Mouse (Mus musculus) MEL (cell line): ENCODE results near the gene Olfr994. TPM values are rescaled to one million over a fixed set of nuclear protein-coding genes. Genes with fewer than 3 reads are reported as not detected.

Experiments used
- DNase-seq: peaks from one replicate; pipeline ENCODE4 v3.0.0; 2011; ENCODE audit warnings: low read depth, low spot score
- H3K27ac ChIP-seq: 2 replicates; pipeline ENCODE4 v1.5.1; 2012; ENCODE audit warnings: low read depth, mild to moderate bottlenecking, control low read depth, low read length, moderate library complexity; ENCODE audit not compliant: control insufficient read depth
- H3K27me3 ChIP-seq, 2 experiments: fragments of 150-350 bp in 1 of 2; sonication (generic) in 1 of 2; 2 replicates each; pipeline ENCODE4 v1.6.1; 2012; ENCODE audit warnings: low read length in 2 of 2, mild to moderate bottlenecking in 2 of 2, improper control_type of control experiment in 1 of 2, moderate library complexity in 1 of 2; ENCODE audit not compliant: insufficient read depth in 2 of 2, control insufficient read depth in 1 of 2
- H3K36me3 ChIP-seq, 2 experiments: 2 replicates each; pipeline ENCODE4 v1.6.1; 2012 to 2014; ENCODE audit warnings: low read length in 2 of 2, improper control_type of control experiment in 1 of 2, inconsistent platforms in 1 of 2, mild to moderate bottlenecking in 1 of 2; ENCODE audit not compliant: insufficient read depth in 2 of 2, control insufficient read depth in 1 of 2
- H3K4me1 ChIP-seq, 2 experiments: fragments of 150-350 bp in 1 of 2; sonication (generic) in 1 of 2; 2 replicates each; pipeline ENCODE4 v1.6.1; 2012; ENCODE audit warnings: low read length in 2 of 2, improper control_type of control experiment in 1 of 2, mild to moderate bottlenecking in 1 of 2; ENCODE audit not compliant: insufficient read depth in 2 of 2, control insufficient read depth in 1 of 2
- H3K4me3 ChIP-seq, 2 experiments: fragments of 150-350 bp in 1 of 2; sonication (generic) in 1 of 2; 2 replicates each; pipeline ENCODE4 v1.5.1; 2012; ENCODE audit warnings: low read depth in 2 of 2, low read length in 2 of 2, mild to moderate bottlenecking in 2 of 2, moderate library complexity in 2 of 2, control low read depth in 1 of 2, improper control_type of control experiment in 1 of 2; ENCODE audit not compliant: control insufficient read depth in 1 of 2, insufficient read depth in 1 of 2
- H3K79me2 ChIP-seq: 2 replicates; pipeline ENCODE4 v1.6.1; 2012; ENCODE audit warnings: mild to moderate bottlenecking, low read length, moderate library complexity; ENCODE audit not compliant: control insufficient read depth, poor library complexity, insufficient read depth
- H3K9ac ChIP-seq: 2 replicates; pipeline ENCODE4 v1.6.1; 2012; ENCODE audit warnings: low read depth, mild to moderate bottlenecking, control low read depth, low read length, moderate library complexity; ENCODE audit not compliant: control insufficient read depth, poor library complexity, severe bottlenecking
- H3K9me3 ChIP-seq: fragments of 150-350 bp; sonication (generic); replicated peaks from 2 replicates; pipeline ENCODE4 v1.6.1; 2012; ENCODE audit warnings: mild to moderate bottlenecking, low read length, improper control_type of control experiment, moderate library complexity; ENCODE audit not compliant: insufficient read depth
- CHD2 ChIP-seq: IDR thresholded peaks from 2 replicates; pipeline ENCODE4 v1.6.1; 2011; ENCODE audit warnings: low read length, improper control_type of control experiment
- E2F4 ChIP-seq: IDR thresholded peaks from 2 replicates; pipeline ENCODE4 v1.6.1; 2011; ENCODE audit warnings: low read depth, low read length, improper control_type of control experiment, borderline replicate concordance
- ELF1 ChIP-seq: IDR thresholded peaks from 2 replicates; pipeline ENCODE4 v1.6.1; 2014; ENCODE audit warnings: low read depth, mild to moderate bottlenecking, inconsistent platforms, low read length, improper control_type of control experiment, moderate library complexity
- EP300 ChIP-seq, 2 experiments: IDR thresholded peaks; 2 replicates each; pipeline ENCODE4 v1.6.1; 2011; ENCODE audit warnings: improper control_type of control experiment in 2 of 2, low read length in 2 of 2, low read depth in 1 of 2, mild to moderate bottlenecking in 1 of 2
- ETS1 ChIP-seq: IDR thresholded peaks from 2 replicates; pipeline ENCODE4 v1.6.1; 2012; ENCODE audit warnings: low read depth, mild to moderate bottlenecking, inconsistent platforms, low read length, improper control_type of control experiment, moderate library complexity
- HCFC1 ChIP-seq: IDR thresholded peaks from 2 replicates; pipeline ENCODE4 v1.6.1; 2012; ENCODE audit warnings: low read depth, mild to moderate bottlenecking, inconsistent platforms, low read length, improper control_type of control experiment, moderate library complexity
- MAX ChIP-seq: IDR thresholded peaks from 2 replicates; pipeline ENCODE4 v1.6.1; 2011; ENCODE audit warnings: low read length, improper control_type of control experiment
- MEF2A ChIP-seq: IDR thresholded peaks from 2 replicates; pipeline ENCODE4 v1.6.1; 2014; ENCODE audit warnings: low read depth, mild to moderate bottlenecking, inconsistent platforms, low read length, improper control_type of control experiment; ENCODE audit not compliant: poor library complexity, insufficient replicate concordance, severe bottlenecking; ENCODE audit errors: extremely low read depth
- MXI1 ChIP-seq: IDR thresholded peaks from 2 replicates; pipeline ENCODE4 v1.6.1; 2011; ENCODE audit warnings: mild to moderate bottlenecking, low read depth, low read length, improper control_type of control experiment
- POLR2AphosphoS5 ChIP-seq: IDR thresholded peaks from 2 replicates; pipeline ENCODE4 v1.6.1; 2012; ENCODE audit warnings: low read depth, borderline replicate concordance, mild to moderate bottlenecking, inconsistent platforms, low read length, moderate library complexity, mixed read lengths
- RAD21 ChIP-seq: IDR thresholded peaks from 2 replicates; pipeline ENCODE4 v1.6.1; 2011; ENCODE audit warnings: mild to moderate bottlenecking, low read depth, low read length, improper control_type of control experiment
- RCOR1 ChIP-seq: IDR thresholded peaks from 2 replicates; pipeline ENCODE4 v1.6.1; 2012; ENCODE audit warnings: low read depth, mild to moderate bottlenecking, inconsistent platforms, low read length, improper control_type of control experiment
- SIN3A ChIP-seq: IDR thresholded peaks from 2 replicates; pipeline ENCODE4 v1.6.1; 2012; ENCODE audit warnings: low read length, improper control_type of control experiment, inconsistent platforms
- TAL1 ChIP-seq: IDR thresholded peaks from 2 replicates; pipeline ENCODE4 v1.6.1; 2012; ENCODE audit warnings: mild to moderate bottlenecking, inconsistent platforms, low read length, moderate library complexity, mixed read lengths
- TBP ChIP-seq: IDR thresholded peaks from 2 replicates; pipeline ENCODE4 v1.8.0; 2011; ENCODE audit warnings: low read depth, low read length, improper control_type of control experiment
- TCF12 ChIP-seq: IDR thresholded peaks from 2 replicates; pipeline ENCODE4 v1.6.1; 2014; ENCODE audit warnings: low read depth, mild to moderate bottlenecking, inconsistent platforms, low read length, improper control_type of control experiment, moderate library complexity
- UBTF ChIP-seq: IDR thresholded peaks from 2 replicates; pipeline ENCODE4 v1.6.1; 2012; ENCODE audit warnings: low read depth, mild to moderate bottlenecking, inconsistent platforms, low read length, improper control_type of control experiment, moderate library complexity, borderline replicate concordance; ENCODE audit not compliant: insufficient read depth
- USF1 ChIP-seq: IDR thresholded peaks from 2 replicates; pipeline ENCODE4 v1.6.1; 2014; ENCODE audit warnings: low read depth, mild to moderate bottlenecking, inconsistent platforms, low read length, improper control_type of control experiment, moderate library complexity
- USF2 ChIP-seq, 2 experiments: IDR thresholded peaks; 2 replicates each; pipeline ENCODE4 v1.6.1; 2011 to 2012; ENCODE audit warnings: improper control_type of control experiment in 2 of 2, low read length in 2 of 2, borderline replicate concordance in 1 of 2, inconsistent platforms in 1 of 2, low read depth in 1 of 2, mild to moderate bottlenecking in 1 of 2; ENCODE audit not compliant: insufficient read depth in 1 of 2
- ZKSCAN1 ChIP-seq: IDR thresholded peaks from 2 replicates; pipeline ENCODE4 v1.6.1; 2012; ENCODE audit warnings: low read depth, mild to moderate bottlenecking, inconsistent platforms, low read length, improper control_type of control experiment, moderate library complexity
- ZMIZ1 ChIP-seq: IDR thresholded peaks from 2 replicates; pipeline ENCODE4 v1.6.1; 2012; ENCODE audit warnings: low read depth, mild to moderate bottlenecking, inconsistent platforms, low read length, improper control_type of control experiment, moderate library complexity
- polyA plus RNA-seq, 2 experiments: library from polyadenylated mRNA; stranded (reverse) in 1 of 2; unstranded in 1 of 2; fragments of >175 nt in 1 of 2; fragments of >200 nt in 1 of 2; gene quantifications; 2 replicates each; pipeline versions ENCODE4 v1.2.1 to v1.2.4; 2012; ENCODE audit warnings: low replicate concordance in 2 of 2, low read depth in 1 of 2; ENCODE audit not compliant: insufficient read length in 2 of 2, insufficient read depth in 1 of 2, missing spikeins in 1 of 2
- total RNA-seq: library from RNA; depleted of rRNA; stranded (reverse); fragments of 300-350 nt; gene quantifications from 2 replicates; pipeline ENCODE4 v1.2.3, GENCODE M21; 2012

Olfr994 gene
- total and polyA plus RNA-seq, 3 experiments: not detected

DNA sequence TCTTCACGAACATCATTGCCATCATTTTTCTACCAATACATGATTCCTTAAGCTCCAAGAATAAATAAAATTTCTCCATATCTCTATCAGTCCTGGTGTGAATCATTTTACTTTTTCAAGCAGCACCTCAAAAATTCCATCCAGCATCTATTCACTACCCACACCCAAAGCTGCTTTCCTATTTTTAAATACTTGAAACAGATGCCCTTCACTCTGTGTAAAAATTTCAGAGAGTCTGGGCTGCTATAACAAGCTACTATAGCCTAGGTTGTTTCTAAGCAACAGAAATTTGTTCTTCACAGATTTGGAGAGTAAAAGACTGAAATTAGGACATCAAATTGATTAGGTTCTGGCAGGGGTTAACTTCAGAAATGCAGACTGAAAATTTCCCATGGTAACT lies 10.4 kb downstream of the Olfr994 start:
- Histone ChIP-seq H3K27ac (no peak overlapping the region), H3K4me3 (no peak overlapping the region), H3K9me3 (no peaks in the 10 kb centered on the region), H3K27me3 (no peaks in the 10 kb centered on the region), H3K79me2 (no peaks in the 10 kb centered on the region), H3K4me1 (no peaks in the 10 kb centered on the region), H3K36me3 (no peaks in the 10 kb centered on the region), H3K9ac (no peak overlapping the region)
- TF ChIP-seq TAL1 (no peak), ETS1 (no peak)
- no peak for DNase-seq

GRCm38 (mm10) chr2:85414777-85415176 lies 21.5 kb downstream of the Olfr994 start, which contains the start of gene Olfr993:
Gene Olfr993 (minus strand): TSS chr2:85414877.
- H3K36me3 ChIP-seq: no peaks in the 10 kb centered on the region
- no peak within 1 kb of the TSS for H3K4me3 ChIP-seq
- no peaks in the 10 kb centered on the region for H3K9me3 ChIP-seq
- no peak within 1 kb of the TSS for H3K27ac ChIP-seq
- no peaks in the 10 kb centered on the region for H3K27me3 ChIP-seq
- DNase-seq: no peak
- no peaks in the 10 kb centered on the region for H3K79me2 ChIP-seq
- H3K9ac ChIP-seq: no peak within 1 kb of the TSS
- TF ChIP-seq ZKSCAN1 (no peak), EP300 (IDR thresholded peaks at IDR 0.05; ENCODE audit: low read depth in 1 of 2, low read length in 2 of 2) (no peak), USF2 (IDR thresholded peaks at IDR 0.05; ENCODE audit: borderline replicate concordance in 1 of 2, insufficient read depth in 1 of 2, low read depth in 1 of 2, low read length in 2 of 2) (no peak)
- H3K4me1 ChIP-seq: no peaks in the 10 kb centered on the region

- no peak within 1 kb of the TSS for H3K4me3 ChIP-seq
- no peak within 1 kb of the TSS for H3K9ac ChIP-seq
- H3K79me2 ChIP-seq: no peaks in the 10 kb centered on the region
- H3K36me3 ChIP-seq: no peaks in the 10 kb centered on the region
- no peaks in the 10 kb centered on the region for H3K4me1 ChIP-seq
- no peaks in the 10 kb centered on the region for H3K9me3 ChIP-seq
- no peaks in the 10 kb centered on the region for H3K27me3 ChIP-seq
- no peak for DNase-seq
- TF ChIP-seq SIN3A: no peak
- TF ChIP-seq RAD21: no peak
- TF ChIP-seq POLR2AphosphoS5: no peak
- no peak for TF ChIP-seq UBTF
- no peak for TF ChIP-seq USF1
- TF ChIP-seq RCOR1: no peak
- no peak for TF ChIP-seq HCFC1
- TF ChIP-seq TCF12: no peak
- no peak for TF ChIP-seq ELF1
- no peak for TF ChIP-seq ZMIZ1
- no peak for TF ChIP-seq E2F4
- TF ChIP-seq MXI1: no peak
- TF ChIP-seq MAX: no peak
- no peak for TF ChIP-seq MEF2A
- no peak for TF ChIP-seq TBP
- TF ChIP-seq CHD2: no peak
- TF ChIP-seq, all 39 proteins: peak for 0
- H3K27ac ChIP-seq: no peak within 1 kb of the TSS
Observed at GRCm38 (mm10) chr2:85409369-85409768, 26.9 kb downstream of the Olfr994 start, which contains the start of gene Olfr992. Gene Olfr992 (minus strand): TSS chr2:85409469.
